Mouse (Mus musculus): ENCODE data around the gene Rhbg. TPM values are rescaled to one million over a fixed set of nuclear protein-coding genes. Genes with fewer than 3 reads are reported as not detected.

Rhbg gene
- polyA plus RNA-seq, 1 experiment from 2014 or later: not detected

GRCm38 (mm10) chr3:88216116-88216515, 38.4 kb downstream of the Rhbg start:
- no peak for ATAC-seq
- CTCF ChIA-PET: interaction anchor here (2.0 kb wide), 1 partner anchor 21 kb away, joined by 5 read pairs; no protein-coding TSS in a partner anchor
- H3K27me3 ChIP-seq: peaks cover 90% of the 10 kb centered on the region
- TF ChIP-seq CTCF (IDR thresholded peaks at IDR 0.05): no peak
- POLR2A ChIA-PET: no interaction called here
- in situ Hi-C loops (cut with MboI; ENCODE audit: low pct_unique_long_range_greater_than_20kb): no loop called here
- no peak for DNase-seq (ENCODE audit: low read depth, low spot score)

- ATAC-seq (no peak), DNase-seq (ENCODE audit: low read depth, low spot score) (no peak)
- in situ Hi-C loops (cut with MboI; ENCODE audit: low pct_unique_long_range_greater_than_20kb): no loop called here
- peaks cover 93% of the 10 kb centered on the region for H3K27me3 ChIP-seq
- ChIA-PET CTCF (interaction anchor here (2.0 kb wide), 1 partner anchor 22 kb away, joined by 5 read pairs; no protein-coding TSS in a partner anchor), POLR2A (no interaction called here)
- TF ChIP-seq CTCF (IDR thresholded peaks at IDR 0.05): no peak
Measured at GRCm38 (mm10) chr3:88215553-88216004, 38.9 kb downstream of the Rhbg start.

GRCm38 (mm10) chr3:88214971-88215552, 39.4 kb downstream of the Rhbg start:
- POLR2A ChIA-PET: no interaction called here
- peaks cover 93% of the 10 kb centered on the region for H3K27me3 ChIP-seq
- CTCF ChIA-PET: interaction anchor here (2.0 kb wide), 1 partner anchor 22 kb away, joined by 5 read pairs; no protein-coding TSS in a partner anchor
- no peak for ATAC-seq
- no peak for TF ChIP-seq CTCF (IDR thresholded peaks at IDR 0.05)
- DNase-seq (ENCODE audit: low read depth, low spot score): no peak
- in situ Hi-C loops (cut with MboI; ENCODE audit: low pct_unique_long_range_greater_than_20kb): no loop called here

- peaks cover 91% of the 10 kb centered on the region for H3K27me3 ChIP-seq
- POLR2A ChIA-PET: no interaction called here
- no peak for TF ChIP-seq CTCF (IDR thresholded peaks at IDR 0.05)
- in situ Hi-C loops (cut with MboI; ENCODE audit: low pct_unique_long_range_greater_than_20kb): no loop called here
- ATAC-seq (no peak), DNase-seq (ENCODE audit: low read depth, low spot score) (no peak)
- CTCF ChIA-PET: no interaction called here
Measured at GRCm38 (mm10) chr3:88214197-88214938, 40.1 kb downstream of the Rhbg start.

GRCm38 (mm10) chr3:88213019-88213418, 41.5 kb downstream of the Rhbg start:
- in situ Hi-C loops (cut with MboI; ENCODE audit: low pct_unique_long_range_greater_than_20kb): no loop called here
- ChIA-PET CTCF (interaction anchor here (1.5 kb wide), 1 partner anchor 11 kb away, joined by 4 read pairs; no protein-coding TSS in a partner anchor), POLR2A (no interaction called here)
- H3K27me3 ChIP-seq: peaks cover 89% of the 10 kb centered on the region
- DNase-seq (ENCODE audit: low read depth, low spot score): no peak
- ATAC-seq: no peak
- TF ChIP-seq CTCF (IDR thresholded peaks at IDR 0.05): no peak

- H3K27me3 ChIP-seq: peaks cover 84% of the 10 kb centered on the region
- DNase-seq (ENCODE audit: low read depth, low spot score): no peak
- in situ Hi-C loops (cut with MboI; ENCODE audit: low pct_unique_long_range_greater_than_20kb): no loop called here
- ChIA-PET POLR2A (no interaction called here), CTCF (interaction anchor here (1.1 to 1.5 kb wide), 2 partner anchors 10 to 20 kb away, joined by 4 read pairs; no protein-coding TSS in a partner anchor)
- no peak for TF ChIP-seq CTCF (IDR thresholded peaks at IDR 0.05)
- no peak for ATAC-seq
Measured at GRCm38 (mm10) chr3:88212356-88212755, 42.2 kb downstream of the Rhbg start.

GRCm38 (mm10) chr3:88210918-88211317, 43.6 kb downstream of the Rhbg start:
- TF ChIP-seq CTCF (IDR thresholded peaks at IDR 0.05): no peak
- ChIA-PET CTCF (no interaction called here), POLR2A (no interaction called here)
- in situ Hi-C loops (cut with MboI; ENCODE audit: low pct_unique_long_range_greater_than_20kb): no loop called here
- DNase-seq (ENCODE audit: low read depth, low spot score) (no peak), ATAC-seq (no peak)
- peaks cover 80% of the 10 kb centered on the region for H3K27me3 ChIP-seq

GRCm38 (mm10) chr3:88210121-88210520, 44.4 kb downstream of the Rhbg start:
- H3K27me3 ChIP-seq: peaks cover 75% of the 10 kb centered on the region
- POLR2A ChIA-PET: no interaction called here
- no peak for TF ChIP-seq CTCF (IDR thresholded peaks at IDR 0.05)
- ATAC-seq: no peak
- no peak for DNase-seq (ENCODE audit: low read depth, low spot score)
- in situ Hi-C loops (cut with MboI; ENCODE audit: low pct_unique_long_range_greater_than_20kb): no loop called here
- CTCF ChIA-PET: interaction anchor here (1.2 to 1.9 kb wide), 3 partner anchors 12 to 32 kb away, joined by 4 to 7 read pairs (median 6); no protein-coding TSS in a partner anchor

- no peak for ATAC-seq
- no peak for DNase-seq (ENCODE audit: low read depth, low spot score)
- TF ChIP-seq CTCF (IDR thresholded peaks at IDR 0.05): no peak
- peaks cover 72% of the 10 kb centered on the region for H3K27me3 ChIP-seq
- POLR2A ChIA-PET: no interaction called here
- in situ Hi-C loops (cut with MboI; ENCODE audit: low pct_unique_long_range_greater_than_20kb): no loop called here
- CTCF ChIA-PET: interaction anchor here (1.1 to 1.9 kb wide), 5 partner anchors 11 to 33 kb away, joined by 3 to 7 read pairs (median 4); no protein-coding TSS in a partner anchor
Measured at GRCm38 (mm10) chr3:88209306-88209705, 45.2 kb downstream of the Rhbg start.

GRCm38 (mm10) chr3:88208226-88208720, 46.2 kb downstream of the Rhbg start:
- in situ Hi-C loops (cut with MboI; ENCODE audit: low pct_unique_long_range_greater_than_20kb): no loop called here
- peaks cover 72% of the 10 kb centered on the region for H3K27me3 ChIP-seq

More at GRCm38 (mm10) chr3:88208226-88208720, 46.2 kb downstream of the Rhbg start:
- ChIA-PET POLR2A (no interaction called here), CTCF (interaction anchor here (1.1 to 1.6 kb wide), 3 partner anchors 15 to 34 kb away, joined by 3 to 7 read pairs (median 3); no protein-coding TSS in a partner anchor)
- no peak for TF ChIP-seq CTCF (IDR thresholded peaks at IDR 0.05)
- ATAC-seq (no peak), DNase-seq (ENCODE audit: low read depth, low spot score) (no peak)

Data from Patski (cell line).